Mouse (Mus musculus) urinary bladder, postnatal 14 days (tissue): ENCODE data around the gene Mast3.

Experiments used
- DNase-seq: peaks from one replicate; pipeline ENCODE4 v3.0.0; 2021; ENCODE audit warnings: low spot score

Gene Mast3

DNA sequence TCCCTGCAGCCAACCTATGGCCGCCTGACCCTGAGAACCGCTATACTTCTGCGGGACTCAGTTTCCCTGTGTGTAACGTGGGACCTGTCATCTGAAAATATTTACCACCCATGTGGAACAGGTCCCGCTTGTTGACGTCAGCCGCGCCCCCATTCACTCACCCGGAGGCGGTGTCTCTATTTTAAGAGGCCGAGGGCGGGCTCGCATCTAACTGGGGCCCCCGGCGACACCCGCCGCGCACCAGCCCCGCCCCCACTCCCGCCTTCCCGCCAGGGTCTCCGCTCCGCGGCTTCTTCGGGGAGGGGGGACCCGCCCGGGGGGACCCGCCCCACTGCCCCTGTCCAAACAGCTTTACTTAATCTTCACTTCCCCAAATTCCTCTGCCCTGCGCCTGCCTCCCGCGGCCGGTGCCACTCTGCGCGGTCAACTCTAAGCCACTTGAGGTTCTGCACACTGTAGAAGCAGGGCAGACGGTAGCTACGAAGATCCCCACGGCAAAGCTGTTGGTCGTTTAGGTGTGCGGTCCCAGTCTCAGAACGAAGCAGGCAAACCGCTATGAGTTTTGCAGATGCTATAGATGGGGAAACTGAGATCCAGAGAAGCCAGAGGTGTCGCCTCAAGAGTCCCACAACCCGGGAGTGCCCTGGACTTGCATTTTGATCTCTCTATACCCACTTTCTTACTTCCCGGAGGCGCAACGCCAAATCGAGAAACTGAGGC lies 933 bp downstream of the Mast3 start:
- peak; percentile 46 for DNase-seq

DNA sequence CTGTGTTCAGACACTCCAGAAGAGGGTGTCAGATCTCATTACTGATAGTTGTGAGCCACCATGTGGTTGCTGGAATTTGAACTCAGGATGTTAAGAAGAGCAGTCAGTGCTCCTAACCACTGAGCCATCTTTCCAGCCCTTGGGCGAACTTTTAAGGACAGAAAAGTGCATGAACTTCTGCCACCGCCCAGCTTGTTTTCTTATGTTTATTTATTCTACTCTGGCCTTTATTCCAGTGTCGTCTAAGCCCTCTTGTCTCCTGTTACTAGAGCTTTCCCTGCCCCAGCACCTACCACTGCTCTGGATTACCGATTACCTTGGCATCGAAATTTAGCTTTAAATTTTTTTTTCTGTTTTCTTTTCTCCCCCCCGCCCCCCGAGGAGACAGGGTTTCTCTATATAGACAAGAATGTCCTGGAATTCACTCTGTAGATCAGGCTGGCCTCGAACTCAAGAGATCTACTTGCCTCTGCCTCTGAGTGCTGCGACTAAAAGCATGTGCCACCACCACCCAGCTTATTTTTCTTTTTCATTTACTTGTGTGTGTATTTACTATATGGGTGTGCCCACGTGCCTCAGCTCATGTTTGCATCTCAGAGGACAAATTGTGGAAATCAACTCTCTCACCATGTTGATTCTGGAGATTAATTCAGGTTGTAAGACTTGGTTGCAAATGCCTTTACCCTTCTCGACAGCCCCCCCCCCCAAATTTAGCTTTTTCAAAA lies 1.9 kb downstream of the Mast3 start:
- DNase-seq, result no peak

DNA sequence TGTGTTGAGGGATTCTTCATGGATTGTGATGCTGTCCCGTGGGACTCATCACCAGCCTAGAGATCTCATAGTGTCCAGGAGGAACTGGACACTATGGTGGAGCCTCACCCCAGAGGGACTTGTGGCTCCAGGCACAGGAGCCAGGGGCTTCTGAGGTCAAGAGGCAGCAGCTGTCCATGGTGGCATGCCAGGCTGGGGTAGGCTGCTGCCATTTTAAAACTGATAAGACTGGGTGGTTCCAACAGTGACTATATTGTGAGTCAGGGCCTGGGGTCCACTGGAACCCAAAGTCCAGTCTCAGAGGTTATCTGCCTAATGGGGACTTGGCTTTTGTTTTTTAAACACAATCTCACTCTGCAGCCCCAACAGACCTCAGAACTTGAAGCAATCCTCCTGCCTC lies 3.0 kb downstream of the Mast3 start:
- no peak for DNase-seq

DNA sequence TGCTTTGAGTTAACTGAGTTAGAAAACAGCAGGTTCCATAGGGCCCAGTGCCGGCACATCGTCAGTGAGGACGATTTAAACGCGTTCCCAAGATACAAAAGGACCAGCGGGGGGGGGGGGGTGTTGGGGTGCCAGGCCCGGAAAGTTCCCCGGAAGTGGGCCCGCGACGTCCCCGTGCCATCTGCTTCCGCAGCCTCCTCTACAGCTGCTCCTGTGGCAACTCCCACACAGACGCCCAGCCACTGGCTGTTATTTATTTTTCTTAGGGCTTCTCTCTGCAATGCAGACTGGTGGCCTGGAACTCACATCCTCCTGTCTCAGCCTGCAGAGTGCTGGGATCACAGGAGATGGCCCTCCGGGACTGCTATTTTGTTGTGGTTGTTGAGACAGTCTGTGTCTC lies 3.7 kb downstream of the Mast3 start:
- DNase-seq, result no peak

DNA sequence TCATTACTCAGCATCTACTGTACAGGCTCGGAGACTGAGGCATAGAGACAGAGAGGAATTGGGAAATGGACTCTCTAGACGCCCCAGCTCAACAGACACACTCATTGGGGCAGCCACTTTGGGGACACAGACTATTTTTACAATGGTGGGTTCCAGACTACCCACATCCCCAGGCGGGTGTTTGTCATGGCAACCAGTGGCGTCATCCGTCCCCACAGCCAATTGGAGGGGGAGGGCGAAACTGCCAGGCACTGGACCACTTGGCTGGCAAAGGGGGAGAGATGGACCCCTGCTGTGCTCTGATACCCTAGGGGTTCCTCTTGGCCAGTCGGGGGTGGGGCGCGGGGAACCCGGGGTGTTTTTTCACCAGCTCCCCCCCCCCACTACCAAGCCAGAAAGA lies 4.2 kb downstream of the Mast3 start:
- DNase-seq, result no peak

DNA sequence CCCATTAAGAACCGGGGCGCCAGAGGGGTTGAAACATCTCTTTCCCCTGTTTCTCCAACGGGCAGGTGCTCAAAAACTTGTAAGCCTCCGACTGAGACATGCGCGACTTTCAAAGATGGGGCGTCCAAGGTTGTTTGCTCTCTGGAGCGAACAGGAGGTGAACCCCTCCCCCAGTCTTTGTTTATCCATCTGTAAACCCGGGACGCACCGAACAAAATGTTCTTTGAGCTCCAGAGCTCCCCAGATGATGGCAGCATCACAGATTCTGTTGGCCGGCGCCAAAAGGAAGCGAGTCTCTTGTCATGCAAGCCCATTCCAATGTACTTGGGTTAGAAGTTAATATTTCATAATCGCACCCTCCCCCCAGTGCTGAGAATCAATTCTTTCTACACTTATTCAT lies 6.6 kb downstream of the Mast3 start:
- DNase-seq, result peak; percentile 61

DNA sequence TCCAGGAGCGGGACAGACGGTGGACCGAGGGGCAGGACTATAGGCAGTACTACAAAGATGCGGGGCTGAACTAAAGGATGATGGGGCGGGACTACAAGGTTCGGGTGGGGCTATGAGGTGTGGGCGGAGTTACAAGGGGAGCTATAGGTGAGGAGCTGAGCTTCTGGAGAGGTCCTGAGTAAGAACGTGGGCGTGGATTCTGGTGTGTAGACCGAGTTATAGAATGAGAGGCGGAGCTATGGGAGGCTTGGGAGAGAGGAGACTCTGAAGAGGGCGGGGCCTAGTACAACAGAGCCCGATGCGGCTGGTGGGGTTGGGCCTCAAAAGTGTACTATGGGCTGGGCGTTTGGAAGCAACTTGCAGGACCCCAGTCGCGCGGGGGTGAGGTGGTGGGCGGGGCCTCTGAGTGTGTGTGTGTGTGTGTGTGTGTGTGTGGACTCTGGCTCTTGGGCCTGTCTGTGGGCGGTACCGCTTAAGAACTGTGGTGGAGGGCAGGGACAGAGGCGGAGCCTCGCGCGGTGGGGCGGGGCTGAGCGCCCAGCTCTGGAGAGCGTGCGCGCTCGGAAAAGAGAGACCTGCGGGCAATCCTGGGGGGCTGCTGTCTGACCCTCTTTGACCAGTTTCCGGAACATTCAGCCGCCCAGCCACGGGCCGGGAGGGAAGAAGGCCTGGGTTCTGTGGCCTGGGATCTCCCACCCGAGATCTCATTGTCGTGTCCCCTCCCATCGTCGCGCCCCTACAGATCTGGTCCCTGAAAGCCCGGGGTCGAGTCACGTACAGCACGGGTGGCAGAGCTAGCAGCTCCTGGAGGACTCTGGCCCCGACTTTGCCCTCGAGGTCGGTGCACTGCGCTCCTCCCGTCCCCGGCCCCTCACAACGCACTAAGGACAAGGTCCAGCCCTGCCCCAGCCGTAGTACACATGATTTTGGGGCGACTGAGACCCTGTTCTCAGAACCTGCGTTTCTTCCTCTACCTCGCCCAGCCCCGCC lies 7.5 kb downstream of the Mast3 start:
- DNase-seq, result peak; percentile 90

DNA sequence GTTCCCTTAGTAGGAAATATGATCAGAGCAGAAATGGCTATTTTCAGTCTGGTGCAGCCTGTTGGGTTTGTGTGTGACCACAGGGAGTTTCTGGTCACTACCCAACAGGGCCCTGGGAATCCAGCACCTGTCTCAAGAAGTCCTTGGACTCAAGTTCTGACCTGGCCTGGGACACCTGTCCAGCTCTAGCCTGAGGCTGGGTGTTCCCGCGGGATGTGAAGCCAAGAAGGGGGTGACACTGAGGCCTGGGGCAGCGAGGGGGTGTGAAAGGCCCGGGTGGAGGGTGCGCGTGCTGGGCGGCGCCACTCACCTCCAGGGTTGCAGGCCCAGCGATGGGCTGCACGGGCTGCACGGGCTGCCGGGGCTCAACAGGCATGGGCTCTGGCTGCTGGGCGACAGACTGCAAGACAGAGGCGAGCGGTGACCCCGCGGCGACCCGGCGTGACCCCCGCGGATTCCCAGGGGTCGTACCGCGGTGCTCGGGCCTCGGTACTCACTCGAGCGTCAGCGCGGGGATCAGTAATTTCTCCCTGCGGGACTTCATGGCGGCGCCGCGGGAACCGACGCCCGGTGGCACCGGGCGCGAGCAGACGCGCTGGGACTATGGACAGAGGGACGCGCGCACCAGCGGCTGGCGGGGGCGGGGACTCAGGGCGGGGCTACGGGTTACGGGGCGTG lies 8.3 kb downstream of the Mast3 start:
- no peak for DNase-seq

DNA sequence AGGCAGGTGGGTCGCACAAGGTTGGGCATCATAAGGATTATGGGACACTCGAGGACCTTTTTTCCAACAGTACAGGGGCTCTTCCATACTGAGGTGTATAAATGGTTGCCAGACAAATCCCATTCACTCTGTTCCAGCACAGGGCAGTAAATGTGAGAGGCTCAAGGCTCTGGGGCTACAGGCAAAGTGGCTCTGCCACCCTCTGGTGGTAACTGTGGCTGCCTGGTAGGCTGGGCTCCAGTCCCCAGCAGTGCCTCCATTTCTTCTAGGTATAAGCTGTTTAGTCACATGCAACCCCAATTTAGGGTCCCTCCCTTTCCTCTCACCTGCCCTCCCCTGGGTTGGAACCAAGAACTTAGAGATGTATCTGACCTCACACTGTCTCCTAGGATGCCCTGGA lies 9.5 kb downstream of the Mast3 start:
- no peak for DNase-seq

DNA sequence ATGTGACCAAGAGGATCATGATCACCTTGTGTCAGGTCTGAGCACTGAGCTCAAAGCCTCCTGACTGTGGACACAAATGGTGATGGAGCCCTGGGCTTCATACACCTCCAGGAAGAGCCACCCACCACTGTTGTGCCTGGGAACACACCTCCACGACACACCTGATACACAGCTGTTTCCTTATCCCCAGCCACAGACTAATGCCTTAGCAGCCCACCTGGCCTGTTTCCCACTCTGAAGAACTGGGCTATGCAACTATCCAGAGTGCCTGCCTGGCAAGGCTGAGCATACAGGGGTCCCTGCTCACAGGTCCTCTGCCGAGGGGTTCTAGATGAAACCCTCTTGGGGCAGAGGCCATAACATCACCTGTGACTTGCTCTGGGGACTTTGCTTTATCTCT lies 10.6 kb downstream of the Mast3 start:
- no peak for DNase-seq

DNA sequence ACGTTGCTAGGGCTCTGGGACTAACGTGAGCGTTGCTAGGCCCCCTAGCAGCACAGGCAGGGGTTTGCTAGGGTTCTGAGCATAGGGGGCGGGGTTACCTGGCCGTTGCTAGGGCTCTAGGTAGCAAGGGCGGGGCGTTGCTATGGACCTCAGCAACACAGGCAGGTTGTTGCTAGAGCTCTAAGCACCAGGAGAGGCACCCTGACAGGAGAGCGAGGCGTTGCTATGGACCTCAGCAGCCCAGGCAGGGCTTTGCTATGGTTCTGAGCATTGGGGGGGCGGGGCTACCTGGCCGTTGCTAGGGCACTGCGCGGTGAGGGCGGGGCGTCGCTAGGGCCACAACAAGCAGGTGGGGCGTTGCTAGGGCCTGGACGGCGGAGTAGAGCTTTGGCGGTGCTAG lies 12.2 kb downstream of the Mast3 start:
- DNase-seq, result peak; percentile 84

DNA sequence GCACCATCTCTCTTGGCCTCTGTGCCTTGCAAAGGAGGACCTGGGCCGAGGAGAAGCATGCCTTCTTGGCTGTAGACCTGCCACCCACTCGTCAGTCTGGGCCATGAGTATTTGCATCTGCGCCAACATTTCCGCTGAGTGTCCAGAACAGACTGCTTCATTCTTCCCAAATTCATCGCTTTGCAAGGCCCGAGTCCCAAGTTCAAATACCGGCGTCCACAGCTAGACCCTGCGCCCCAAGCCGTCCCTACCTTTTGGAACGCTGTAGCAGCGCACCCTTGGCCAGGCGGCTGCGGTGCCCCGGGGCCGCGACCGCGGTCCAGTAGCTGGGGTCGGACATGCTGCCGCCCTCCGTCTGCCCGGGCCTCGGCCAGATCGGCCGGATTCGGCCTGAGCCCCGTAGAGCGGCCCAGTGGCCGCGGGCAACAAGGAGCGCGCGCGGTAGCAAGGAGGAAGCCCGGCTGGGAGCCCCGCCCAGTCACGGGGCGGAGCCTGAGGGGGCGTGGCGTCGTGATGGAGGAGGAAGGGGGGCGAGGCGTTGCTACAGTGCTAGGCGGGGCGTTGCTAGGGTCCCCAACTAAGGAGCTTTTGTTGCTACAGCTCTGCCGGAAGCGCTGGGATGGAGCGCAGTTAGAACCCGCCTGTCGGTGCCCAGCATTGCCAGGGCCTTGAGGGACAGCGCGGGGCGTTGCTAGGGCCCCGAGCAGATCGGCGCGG lies 12.7 kb downstream of the Mast3 start:
- peak; percentile 98 for DNase-seq

DNA sequence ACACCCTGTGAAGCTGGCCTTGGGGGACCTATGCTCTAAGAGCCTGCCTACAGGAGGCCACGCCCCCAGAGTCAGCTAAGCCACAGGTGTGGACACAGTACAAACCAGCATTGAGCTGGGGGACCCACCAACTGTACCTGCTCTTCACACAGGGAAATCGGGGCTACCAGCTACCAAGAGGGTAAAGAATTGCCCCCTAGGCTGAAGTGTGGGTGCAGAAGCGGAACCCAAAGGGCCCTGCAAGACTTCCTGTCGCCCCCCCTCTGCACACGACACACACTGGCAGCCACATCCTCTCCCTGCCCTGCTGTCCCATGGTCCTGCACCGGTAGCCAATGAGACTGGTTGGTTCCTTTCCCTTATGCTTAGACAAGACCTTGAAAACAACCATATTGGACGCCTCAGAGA lies 13.6 kb downstream of the Mast3 start:
- no peak for DNase-seq

DNA sequence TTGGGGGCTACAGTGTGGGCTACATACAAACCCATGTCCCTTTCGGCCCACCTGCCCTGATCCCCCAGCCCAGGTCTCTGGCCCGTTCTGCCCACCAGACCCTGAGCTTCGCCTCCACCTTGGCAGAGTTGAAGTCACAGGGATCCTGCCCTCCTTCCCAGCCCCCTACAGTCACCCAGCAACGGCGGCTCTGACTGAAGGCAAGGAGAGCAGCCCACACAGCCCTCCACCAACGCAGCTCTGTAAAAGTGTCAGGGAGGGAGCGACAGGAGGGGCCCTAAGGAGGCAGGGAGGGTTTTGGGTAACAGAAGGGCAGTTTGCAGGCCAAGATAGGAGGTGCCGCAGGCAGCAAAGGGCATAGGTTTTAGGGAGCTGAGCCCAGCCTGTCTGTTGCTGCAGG lies 14.0 kb downstream of the Mast3 start:
- DNase-seq, result no peak

DNA sequence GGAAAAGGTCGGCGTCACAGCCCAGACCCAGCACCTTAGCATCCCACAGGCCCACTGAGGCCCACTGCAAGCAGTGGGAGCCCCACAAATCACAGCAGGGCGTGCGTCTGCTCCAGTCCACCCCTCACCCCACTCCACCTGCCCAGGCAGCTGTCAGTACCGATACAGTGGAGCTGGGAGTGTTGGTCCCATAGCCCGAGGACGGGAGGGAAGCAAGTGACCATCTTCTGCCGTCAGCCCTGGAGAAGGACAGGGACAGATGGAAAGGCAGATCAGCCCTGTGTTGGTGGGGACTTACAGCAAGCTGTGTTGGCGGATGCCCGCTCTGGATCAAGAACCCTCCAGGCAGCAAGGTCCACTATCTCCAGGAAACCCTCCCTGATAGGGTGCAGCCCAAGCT lies 15.8 kb downstream of the Mast3 start:
- no peak for DNase-seq

DNA sequence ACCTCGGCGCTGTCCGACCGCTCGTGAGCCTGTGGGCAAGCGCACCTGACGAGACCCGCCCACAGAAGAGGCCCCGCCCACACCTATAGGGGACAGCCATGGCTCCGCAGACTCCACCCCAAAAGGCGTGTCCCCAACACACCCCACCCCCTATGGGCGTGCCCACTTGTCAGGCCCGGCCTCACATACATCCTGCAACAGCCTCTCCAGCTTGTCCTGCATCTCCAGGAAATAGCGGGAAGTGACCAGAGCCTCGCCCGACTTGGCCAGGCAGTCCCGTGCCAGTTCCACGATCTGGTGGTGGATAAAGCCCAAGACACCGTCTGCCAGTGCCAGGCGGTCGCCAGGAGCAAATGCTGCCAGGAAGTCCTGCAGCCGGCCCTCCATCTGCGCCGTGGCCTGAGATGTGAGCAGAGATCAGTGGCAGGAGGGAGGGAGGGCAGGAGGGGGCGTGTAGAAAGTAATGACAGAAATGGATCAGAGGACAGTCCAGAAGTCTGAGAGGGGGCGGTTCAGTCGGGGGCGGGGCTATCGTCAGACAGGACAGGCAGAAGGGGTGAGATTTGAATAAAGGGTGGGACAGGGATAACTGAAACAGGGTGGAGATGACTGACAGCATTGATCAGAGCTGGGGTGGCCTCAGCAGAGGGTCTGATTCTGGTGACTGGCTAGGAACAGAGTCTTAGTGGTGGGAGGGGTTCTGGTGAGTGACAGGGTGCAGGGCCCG lies 16.8 kb downstream of the Mast3 start:
- DNase-seq, result peak; percentile 73

DNA sequence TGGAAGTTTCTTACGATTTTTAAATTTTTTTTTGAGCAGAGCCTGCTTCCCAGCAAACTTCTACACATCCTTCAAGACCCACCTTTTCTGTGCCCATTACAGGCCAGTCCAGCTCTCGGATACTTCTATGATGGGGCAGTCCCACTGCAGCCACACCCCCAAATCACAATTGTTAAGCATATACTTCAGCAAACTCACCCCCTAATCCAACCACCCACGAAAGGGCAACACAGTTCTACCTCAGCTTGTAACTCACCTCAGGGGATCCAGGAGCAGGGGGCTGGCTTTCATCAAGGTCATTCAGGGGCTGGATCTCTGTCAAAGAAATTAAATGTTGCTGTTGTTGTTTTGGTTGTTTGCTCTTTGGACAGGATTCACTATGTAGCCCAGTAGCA lies 17.8 kb downstream of the Mast3 start:
- no peak for DNase-seq

DNA sequence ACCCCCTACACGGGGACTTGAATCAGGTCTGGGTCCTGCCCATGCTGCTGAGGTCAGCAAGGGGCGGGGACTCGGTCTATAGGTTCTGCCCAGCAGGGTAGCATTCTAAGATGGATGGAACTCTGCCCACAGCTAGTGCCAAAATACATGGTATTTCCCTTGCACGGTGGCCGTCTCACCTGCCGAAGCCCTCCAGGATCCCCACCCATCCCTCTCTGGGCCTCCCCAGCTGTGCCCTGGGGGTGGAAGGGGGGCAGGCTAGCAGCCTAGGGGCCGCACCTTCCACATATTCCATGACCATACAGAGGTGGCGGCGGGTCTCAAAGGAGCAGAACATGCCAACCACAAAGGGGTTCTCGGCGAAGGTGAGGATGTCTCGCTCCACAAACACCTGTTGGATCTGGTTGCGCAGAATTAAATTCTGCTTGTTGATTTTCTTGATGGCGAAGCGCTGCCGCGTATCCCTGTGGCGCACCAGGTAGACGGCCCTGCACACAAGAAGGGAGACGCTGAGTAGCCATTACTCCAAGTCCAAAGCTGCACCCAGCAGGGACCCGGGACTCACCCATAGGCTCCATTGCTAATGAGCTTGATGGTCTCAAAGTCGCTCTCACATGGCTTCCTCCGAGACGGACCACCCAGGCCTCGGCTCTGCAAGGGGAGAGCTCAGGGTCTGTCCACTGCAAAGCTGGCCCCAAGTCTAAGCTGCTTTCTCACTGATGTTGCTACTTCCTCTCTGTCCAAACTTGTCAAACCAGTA lies 18.4 kb downstream of the Mast3 start:
- DNase-seq, result no peak

DNA sequence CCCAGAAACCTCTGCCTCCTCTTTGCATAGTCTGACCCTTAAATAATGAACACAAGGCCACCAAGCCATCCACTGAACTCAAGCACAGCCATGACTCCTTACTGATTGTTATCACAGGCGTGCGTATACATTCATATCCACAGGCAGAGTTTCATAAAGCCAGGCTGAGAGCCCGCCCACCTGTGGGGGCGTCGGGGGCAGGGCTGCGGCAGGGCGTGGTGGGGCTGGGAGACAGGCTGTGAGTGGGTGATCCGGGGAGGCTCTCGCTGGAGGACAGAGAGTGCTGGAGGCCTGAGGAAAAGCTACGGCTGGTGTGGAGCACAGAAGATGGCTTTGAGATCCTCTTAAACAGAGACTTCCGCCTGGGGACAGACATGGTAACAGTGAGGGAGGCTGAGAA lies 24.8 kb downstream of the Mast3 start:
- no peak for DNase-seq
